Mouse (Mus musculus): ENCODE measurements at regions not wholly inside any gene's neighbourhood (a gene's known extent, or its start where the extent isn't known, plus 50 kb on each side); places are given as distances from the start of the nearest gene placed in this dataset.
A peak's percentile ranks its signal among the peaks of the same experiment; 100 is the strongest.

DNA sequence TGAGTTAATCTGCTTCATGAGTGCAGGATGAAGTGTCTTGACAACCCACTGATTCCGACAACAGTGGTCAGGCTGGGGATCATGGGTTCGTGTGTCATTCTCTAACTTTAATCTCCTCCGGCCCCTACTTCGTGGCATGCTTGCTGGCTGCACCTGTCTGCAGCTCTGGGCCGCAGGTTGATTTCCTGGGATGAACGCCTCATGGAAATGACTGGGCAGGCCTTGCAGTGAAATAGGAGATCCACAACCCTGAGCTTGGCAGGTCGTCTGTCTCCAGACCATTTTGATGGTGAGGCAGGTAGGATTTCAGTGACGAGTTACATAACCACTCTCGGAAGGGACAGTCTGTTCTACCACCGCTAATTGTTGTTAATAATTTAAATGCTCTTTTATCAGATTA is 140.2 kb downstream of the Slc38a4 start:
- Histone ChIP-seq H3K9ac (replicated peaks) (no peak overlapping the region), H3K4me1 (ENCODE audit: insufficient read depth) (no peaks in the 10 kb centered on the region), H3K27ac (ENCODE audit: low read depth) (no peak overlapping the region), H3K4me2 (ENCODE audit: low read depth, low read length) (no peak overlapping the region), H3K27me3 (ENCODE audit: insufficient read depth, low read length) (no peaks in the 10 kb centered on the region), H3K36me3 (replicated peaks; ENCODE audit: insufficient read depth, low read length) (no peaks in the 10 kb centered on the region), H3K4me3 (ENCODE audit: low read depth, low read length) (no peak overlapping the region), H3K9me3 (ENCODE audit: low read length) (no peaks in the 10 kb centered on the region)
- ATAC-seq (no peak), DNase-seq (peak; percentile 8)
- WGBS (ENCODE audit: insufficient replicate concordance), result 75% methylated on average over 10 of the region's 10 CpGs
- TF ChIP-seq CTCF (IDR thresholded peaks at IDR 0.05; ENCODE audit: low read depth) (no peak), EP300 (IDR thresholded peaks at IDR 0.05; ENCODE audit: low read depth) (no peak)

DNA sequence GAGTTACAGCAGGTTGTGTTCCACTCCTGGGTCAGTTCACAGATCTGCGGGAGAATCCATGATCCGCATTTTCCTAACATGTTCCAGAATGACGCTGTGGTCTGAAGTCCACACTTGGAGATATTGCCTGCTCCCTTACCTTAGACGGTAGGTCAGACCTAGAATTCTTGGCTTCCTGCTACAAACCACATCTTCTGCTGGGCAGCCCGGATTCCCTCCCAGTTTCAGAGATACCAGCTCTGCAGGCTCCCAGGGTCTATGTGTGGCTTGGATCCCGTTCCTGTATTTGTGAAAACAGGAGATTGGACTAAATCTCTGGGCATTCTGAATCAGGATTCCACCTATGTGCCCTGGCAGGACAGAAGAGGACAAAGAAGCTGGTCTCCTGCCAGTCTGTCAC is 140.8 kb downstream of the Slc38a4 start:
- no peak for TF ChIP-seq EP300 (IDR thresholded peaks at IDR 0.05; ENCODE audit: low read depth)
- TF ChIP-seq CTCF (IDR thresholded peaks at IDR 0.05; ENCODE audit: low read depth), result no peak
- Histone ChIP-seq H3K4me2 (ENCODE audit: low read depth, low read length) (no peak overlapping the region), H3K4me1 (ENCODE audit: insufficient read depth) (no peaks in the 10 kb centered on the region; the same call in 1 of the 2 replicates), H3K27me3 (ENCODE audit: insufficient read depth, low read length) (no peaks in the 10 kb centered on the region), H3K9ac (replicated peaks) (no peak overlapping the region), H3K9me3 (ENCODE audit: low read length) (no peaks in the 10 kb centered on the region), H3K36me3 (replicated peaks; ENCODE audit: insufficient read depth, low read length) (no peaks in the 10 kb centered on the region), H3K27ac (ENCODE audit: low read depth) (no peak overlapping the region), H3K4me3 (ENCODE audit: low read depth, low read length) (no peak overlapping the region)
- WGBS (ENCODE audit: insufficient replicate concordance), result 73% methylated on average over 6 of the region's 6 CpGs
- DNase-seq (peak; percentile 9), ATAC-seq (no peak)

DNA sequence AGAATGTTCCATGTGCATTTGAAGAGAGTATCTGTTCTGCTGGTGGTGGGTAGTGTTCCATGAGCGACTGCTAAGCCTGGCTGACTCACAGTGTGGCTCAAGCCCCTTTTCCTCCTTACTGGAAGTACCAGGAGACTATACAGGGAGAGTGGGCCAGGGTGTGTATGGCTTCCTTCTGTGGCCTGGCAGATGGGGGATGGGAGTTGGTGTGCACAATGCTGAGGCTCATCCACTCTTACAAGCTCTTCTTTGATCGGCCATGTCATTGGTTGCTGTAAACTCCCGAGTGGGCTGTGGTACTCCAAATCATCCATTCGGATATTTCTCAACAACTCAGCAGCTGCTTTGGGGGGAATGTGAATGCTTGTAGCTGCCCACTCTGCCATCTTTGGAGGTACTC is 150.2 kb downstream of the Slc38a4 start:
- no peak overlapping the region for H3K9ac ChIP-seq (replicated peaks)
- no peaks in the 10 kb centered on the region for H3K27me3 ChIP-seq (ENCODE audit: insufficient read depth, low read length)
- no peak overlapping the region for H3K27ac ChIP-seq (ENCODE audit: low read depth)
- ATAC-seq (no peak), DNase-seq (no peak)
- TF ChIP-seq CTCF (IDR thresholded peaks at IDR 0.05; ENCODE audit: low read depth) (no peak), EP300 (IDR thresholded peaks at IDR 0.05; ENCODE audit: low read depth) (no peak)
- H3K4me3 ChIP-seq (ENCODE audit: low read depth, low read length), result no peak overlapping the region
- WGBS (ENCODE audit: insufficient replicate concordance), result 85% methylated on average over 4 of the region's 4 CpGs
- H3K9me3 ChIP-seq (ENCODE audit: low read length), result no peaks in the 10 kb centered on the region
- no peaks in the 10 kb centered on the region; the same call in 1 of the 2 replicates for H3K4me1 ChIP-seq (ENCODE audit: insufficient read depth)
- no peak overlapping the region for H3K4me2 ChIP-seq (ENCODE audit: low read depth, low read length)
- H3K36me3 ChIP-seq (replicated peaks; ENCODE audit: insufficient read depth, low read length), result no peaks in the 10 kb centered on the region

DNA sequence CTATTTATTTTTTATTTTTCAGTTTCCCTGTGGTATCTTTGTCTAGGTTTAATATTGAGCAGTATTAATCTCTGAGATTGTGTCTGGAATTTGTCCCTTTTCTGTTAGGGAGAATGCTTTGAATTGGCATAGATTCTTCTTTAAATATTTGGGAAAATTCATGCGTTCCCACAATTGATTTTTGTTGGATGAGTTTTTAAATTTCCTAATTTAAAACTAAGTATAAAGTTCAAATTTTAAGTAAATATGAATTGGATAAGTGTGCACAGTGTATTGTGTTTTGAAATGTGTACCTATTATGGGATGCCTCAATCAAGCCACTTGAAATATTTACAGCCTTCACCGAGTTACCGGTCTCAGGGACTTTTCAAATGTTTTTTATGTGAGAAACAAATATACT is 152.3 kb downstream of the Slc38a4 start:
- Histone ChIP-seq H3K4me1 (ENCODE audit: insufficient read depth) (no peaks in the 10 kb centered on the region), H3K4me2 (ENCODE audit: low read depth, low read length) (no peak overlapping the region), H3K27me3 (ENCODE audit: insufficient read depth, low read length) (no peaks in the 10 kb centered on the region), H3K27ac (ENCODE audit: low read depth) (no peak overlapping the region), H3K4me3 (ENCODE audit: low read depth, low read length) (no peak overlapping the region), H3K9ac (replicated peaks) (no peak overlapping the region), H3K9me3 (ENCODE audit: low read length) (no peaks in the 10 kb centered on the region), H3K36me3 (replicated peaks; ENCODE audit: insufficient read depth, low read length) (no peaks in the 10 kb centered on the region)
- 83% methylated on average over 3 of the region's 3 CpGs for WGBS (ENCODE audit: insufficient replicate concordance)
- ATAC-seq (no peak), DNase-seq (no peak)
- no peak for TF ChIP-seq CTCF (IDR thresholded peaks at IDR 0.05; ENCODE audit: low read depth)
- no peak for TF ChIP-seq EP300 (IDR thresholded peaks at IDR 0.05; ENCODE audit: low read depth)

DNA sequence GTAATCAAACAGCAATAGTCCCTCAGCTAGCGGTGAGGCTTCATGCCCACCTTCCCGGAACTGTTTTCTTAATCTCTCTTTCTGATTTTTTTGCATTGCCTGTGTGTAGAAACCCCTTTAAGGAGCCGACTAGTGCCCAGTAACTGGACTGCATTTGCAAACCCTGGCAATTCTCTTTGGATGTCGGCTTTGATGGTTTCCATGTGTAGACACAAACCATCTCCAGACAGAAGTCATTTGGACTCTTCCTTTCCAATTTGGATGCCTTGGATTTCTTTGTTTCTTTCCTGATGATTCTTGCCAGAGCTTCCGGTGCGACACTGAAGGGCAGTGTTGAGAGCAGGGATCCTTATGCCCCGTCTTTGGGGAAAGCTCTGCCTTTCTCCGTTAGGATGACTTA is 153.0 kb downstream of the Slc38a4 start:
- 80% methylated on average over 8 of the region's 8 CpGs for WGBS (ENCODE audit: insufficient replicate concordance)
- ATAC-seq, result no peak
- no peak overlapping the region for H3K27ac ChIP-seq (ENCODE audit: low read depth)

DNA sequence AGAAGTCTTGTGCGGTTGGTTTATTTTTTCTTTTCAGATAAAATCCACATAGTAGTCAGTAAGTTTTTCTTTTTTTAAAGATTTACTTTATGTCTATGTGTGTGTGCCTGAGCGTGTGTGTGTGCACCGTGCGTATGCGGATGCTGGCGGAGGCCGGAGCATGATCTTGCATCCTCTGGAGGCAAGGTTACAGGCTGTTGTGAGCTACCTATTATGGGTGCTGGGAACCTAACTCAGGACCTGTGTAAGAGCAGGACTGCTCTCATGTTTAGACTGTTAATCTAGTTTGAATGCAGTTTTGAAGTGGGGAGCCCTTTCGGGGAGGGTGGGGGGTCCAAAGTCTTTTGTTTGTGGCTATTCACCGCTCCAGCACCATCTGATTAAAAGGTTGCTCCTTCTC is 154.1 kb downstream of the Slc38a4 start:
- Histone ChIP-seq H3K9me3 (ENCODE audit: low read length) (no peaks in the 10 kb centered on the region), H3K4me2 (ENCODE audit: low read depth, low read length) (no peak overlapping the region), H3K27ac (ENCODE audit: low read depth) (no peak overlapping the region), H3K27me3 (ENCODE audit: insufficient read depth, low read length) (no peaks in the 10 kb centered on the region), H3K4me3 (ENCODE audit: low read depth, low read length) (no peak overlapping the region), H3K9ac (replicated peaks) (no peak overlapping the region), H3K36me3 (replicated peaks; ENCODE audit: insufficient read depth, low read length) (no peaks in the 10 kb centered on the region), H3K4me1 (ENCODE audit: insufficient read depth) (no peaks in the 10 kb centered on the region)
- ATAC-seq (no peak), DNase-seq (no peak)
- TF ChIP-seq EP300 (IDR thresholded peaks at IDR 0.05; ENCODE audit: low read depth) (no peak), CTCF (IDR thresholded peaks at IDR 0.05; ENCODE audit: low read depth) (no peak)
- WGBS (ENCODE audit: insufficient replicate concordance), result 95% methylated on average over 9 of the region's 9 CpGs

More for the DNA sequence above, 153.0 kb downstream of the Slc38a4 start:
- Histone ChIP-seq H3K27me3 (ENCODE audit: insufficient read depth, low read length) (no peaks in the 10 kb centered on the region), H3K9ac (replicated peaks) (no peak overlapping the region), H3K4me2 (ENCODE audit: low read depth, low read length) (no peak overlapping the region), H3K4me3 (ENCODE audit: low read depth, low read length) (no peak overlapping the region), H3K36me3 (replicated peaks; ENCODE audit: insufficient read depth, low read length) (no peaks in the 10 kb centered on the region), H3K4me1 (ENCODE audit: insufficient read depth) (no peaks in the 10 kb centered on the region), H3K9me3 (ENCODE audit: low read length) (no peaks in the 10 kb centered on the region)
- TF ChIP-seq EP300 (IDR thresholded peaks at IDR 0.05; ENCODE audit: low read depth) (no peak), CTCF (IDR thresholded peaks at IDR 0.05; ENCODE audit: low read depth) (no peak)
- no peak for DNase-seq

DNA sequence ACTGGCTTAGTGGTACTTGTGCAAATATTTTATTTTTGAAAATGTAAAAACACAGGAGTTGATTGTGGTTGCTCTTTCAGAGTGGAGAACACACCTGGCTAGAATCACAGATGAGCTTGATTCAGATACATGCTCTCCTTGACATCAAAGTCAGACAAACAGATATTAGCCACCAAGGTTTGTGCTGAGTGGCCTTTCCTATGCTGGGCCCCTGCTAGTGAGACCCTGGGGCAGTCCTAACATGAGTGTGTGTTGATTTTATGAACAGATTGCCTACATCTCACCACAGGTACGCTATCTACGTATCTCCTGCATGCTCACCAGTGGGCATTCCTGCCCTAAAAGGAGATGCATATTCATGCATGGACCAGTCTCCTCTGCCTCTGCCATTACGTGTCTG is 157.5 kb downstream of the Slc38a4 start:
- no peak overlapping the region for H3K9ac ChIP-seq (replicated peaks)
- no peaks in the 10 kb centered on the region for H3K27me3 ChIP-seq (ENCODE audit: insufficient read depth, low read length)
- DNase-seq (no peak), ATAC-seq (no peak)
- H3K9me3 ChIP-seq (ENCODE audit: low read length), result no peaks in the 10 kb centered on the region
- H3K27ac ChIP-seq (ENCODE audit: low read depth), result no peak overlapping the region
- no peak for TF ChIP-seq EP300 (IDR thresholded peaks at IDR 0.05; ENCODE audit: low read depth)
- no peak for TF ChIP-seq CTCF (IDR thresholded peaks at IDR 0.05; ENCODE audit: low read depth)
- WGBS (ENCODE audit: insufficient replicate concordance), result 86% methylated on average over 3 of the region's 3 CpGs
- no peaks in the 10 kb centered on the region for H3K4me1 ChIP-seq (ENCODE audit: insufficient read depth)
- no peak overlapping the region for H3K4me2 ChIP-seq (ENCODE audit: low read depth, low read length)
- H3K36me3 ChIP-seq (replicated peaks; ENCODE audit: insufficient read depth, low read length), result no peaks in the 10 kb centered on the region
- no peak overlapping the region for H3K4me3 ChIP-seq (ENCODE audit: low read depth, low read length)

Data from liver, postnatal 0 days (tissue).